Mouse (Mus musculus) kidney, adult 2 months (tissue): ENCODE measurements at regions not wholly inside any gene's neighbourhood (a gene's known extent, or its start where the extent isn't known, plus 50 kb on each side); places are given as distances from the start of the nearest gene placed in this dataset.
A peak's percentile ranks its signal among the peaks of the same experiment; 100 is the strongest.

ENCODE experiments used
- DNase-seq: peaks from one replicate; pipeline ENCODE4 v3.0.0; 2021
- H3K27ac ChIP-seq: fragments of 200-500 bp; 2 replicates; pipeline ENCODE4 v1.5.1; 2012; ENCODE audit warnings: low read depth, low read length, control low read depth, inconsistent platforms; ENCODE audit not compliant: insufficient read depth
- H3K27me3 ChIP-seq: fragments of 200-500 bp; replicated peaks from 2 replicates; pipeline ENCODE4 v1.6.1; 2012; ENCODE audit warnings: mild to moderate bottlenecking, moderate library complexity, low read length, inconsistent platforms; ENCODE audit not compliant: control insufficient read depth, insufficient read depth
- H3K36me3 ChIP-seq: fragments of 200-500 bp; 2 replicates; pipeline ENCODE4 v1.6.1; 2012; ENCODE audit warnings: mild to moderate bottlenecking, moderate library complexity, low read length, inconsistent platforms; ENCODE audit not compliant: control insufficient read depth, insufficient read depth
- H3K4me1 ChIP-seq: fragments of 200-500 bp; 2 replicates; pipeline ENCODE4 v1.6.1; 2011; ENCODE audit warnings: low read length; ENCODE audit not compliant: control insufficient read depth, insufficient read depth
- H3K4me3 ChIP-seq: fragments of 200-500 bp; 2 replicates; pipeline ENCODE4 v1.5.1; 2011; ENCODE audit warnings: mild to moderate bottlenecking, low read depth, low read length, control low read depth; ENCODE audit not compliant: insufficient read depth
- CTCF ChIP-seq: fragments of 200-500 bp; conservative IDR thresholded peaks from 2 replicates; pipeline ENCODE4 v1.5.1; 2011; ENCODE audit warnings: low read depth, mild to moderate bottlenecking, control low read depth, low read length, moderate library complexity, mixed read lengths; ENCODE audit not compliant: insufficient read depth, insufficient read length
- POLR2A ChIP-seq: fragments of 200-500 bp; IDR thresholded peaks from one replicate; pipeline ENCODE4 v1.6.1; 2011; ENCODE audit warnings: low read depth, low read length, control low read depth
- WGBS: fragments of 180-500 bp; shearing (Covaris S2); methylation state at CpG from one replicate; pipeline ENCODE4 v1.1.7; 2018; 5-methylcytosine and 5-hydroxymethylcytosine counted together

DNA sequence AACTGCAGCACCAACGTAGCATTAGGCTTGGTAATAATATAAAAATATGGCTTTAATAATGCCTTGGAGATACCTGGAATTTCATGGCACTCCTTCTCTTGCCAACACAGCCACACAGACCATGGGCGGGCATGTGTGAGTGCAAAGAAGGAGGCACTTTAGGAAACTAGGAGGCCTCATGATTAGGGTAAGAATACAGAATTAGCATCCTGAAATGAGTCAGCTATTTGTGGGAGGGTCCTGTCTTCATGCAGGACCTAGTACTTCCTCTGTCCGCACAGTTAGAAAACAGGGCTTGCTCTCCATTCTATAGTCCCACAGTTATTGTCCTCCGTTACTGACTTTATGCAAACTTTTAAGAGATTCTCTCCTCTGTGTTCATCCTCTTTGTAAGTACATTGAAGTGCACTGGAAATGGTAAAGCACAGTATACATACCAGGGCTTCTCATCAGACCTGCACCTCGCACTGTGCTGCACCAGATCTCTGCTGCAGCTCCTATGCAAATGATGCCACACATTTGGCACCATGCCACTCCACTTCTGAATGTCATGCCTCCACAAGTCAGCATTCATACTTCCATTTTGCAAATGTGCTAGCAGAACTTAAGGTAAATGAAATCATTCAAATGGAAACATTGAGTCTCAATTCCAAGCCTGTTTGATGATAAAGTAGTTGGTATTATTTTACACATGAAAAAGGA is 423.7 kb upstream of the 4930452B06Rik start:
- H3K4me3 ChIP-seq = no peak overlapping the region
- no peak overlapping the region for H3K27ac ChIP-seq
- H3K36me3 ChIP-seq = no peaks in the 10 kb centered on the region
- WGBS = 78% methylated on average over 5 of the region's 5 CpGs
- DNase-seq = no peak
- TF ChIP-seq CTCF = no peak
- TF ChIP-seq POLR2A = no peak
- no peaks in the 10 kb centered on the region for H3K4me1 ChIP-seq
- no peaks in the 10 kb centered on the region for H3K27me3 ChIP-seq

DNA sequence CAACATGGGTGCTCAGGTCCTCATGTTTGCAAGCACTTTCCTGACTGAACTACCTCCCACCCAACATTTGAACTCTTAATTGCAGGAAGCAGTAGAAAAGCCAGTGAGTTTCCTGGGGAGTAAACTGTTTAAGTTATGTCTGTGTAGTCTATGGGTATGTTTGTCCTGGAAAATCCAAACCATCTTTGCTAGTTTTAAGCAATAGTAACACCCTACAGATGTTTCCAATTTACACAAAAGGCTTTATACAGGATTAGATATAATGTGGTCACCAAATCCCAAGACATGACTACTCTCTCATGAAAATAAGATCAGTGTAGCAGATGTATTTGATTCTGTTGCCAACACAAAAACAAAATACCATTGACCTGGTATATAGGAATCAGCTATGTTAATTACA is 421.1 kb upstream of the 4930452B06Rik start:
- no peaks in the 10 kb centered on the region for H3K27me3 ChIP-seq
- TF ChIP-seq POLR2A (no peak), CTCF (no peak)
- H3K4me3 ChIP-seq = no peak overlapping the region
- H3K36me3 ChIP-seq = no peaks in the 10 kb centered on the region
- H3K4me1 ChIP-seq = no peaks in the 10 kb centered on the region
- no peak for DNase-seq
- no peak overlapping the region for H3K27ac ChIP-seq

DNA sequence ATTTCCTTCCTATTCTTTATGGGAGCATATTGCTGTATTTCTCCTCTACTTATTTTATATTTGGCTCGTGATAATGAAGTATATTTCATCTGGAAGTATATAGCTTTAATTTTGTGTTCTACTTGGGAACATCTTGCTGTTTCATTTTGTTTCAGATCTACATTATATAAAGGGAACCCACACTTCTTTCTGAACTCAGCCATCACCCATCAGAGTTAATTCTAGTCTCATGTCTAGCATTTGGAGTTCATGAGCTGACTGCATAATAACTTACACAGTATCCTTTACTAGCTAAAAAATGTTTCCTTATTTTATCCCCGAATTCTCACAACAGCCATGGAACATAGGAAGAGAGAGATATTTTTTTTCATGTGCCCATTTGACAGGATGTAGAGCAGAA is 413.6 kb upstream of the 4930452B06Rik start:
- DNase-seq = no peak
- WGBS = 66% methylated on average over 2 of the region's 2 CpGs
- Histone ChIP-seq H3K36me3 (no peaks in the 10 kb centered on the region), H3K27ac (no peak overlapping the region), H3K4me1 (no peaks in the 10 kb centered on the region), H3K4me3 (no peak overlapping the region), H3K27me3 (no peaks in the 10 kb centered on the region)
- no peak for TF ChIP-seq CTCF
- TF ChIP-seq POLR2A = no peak

DNA sequence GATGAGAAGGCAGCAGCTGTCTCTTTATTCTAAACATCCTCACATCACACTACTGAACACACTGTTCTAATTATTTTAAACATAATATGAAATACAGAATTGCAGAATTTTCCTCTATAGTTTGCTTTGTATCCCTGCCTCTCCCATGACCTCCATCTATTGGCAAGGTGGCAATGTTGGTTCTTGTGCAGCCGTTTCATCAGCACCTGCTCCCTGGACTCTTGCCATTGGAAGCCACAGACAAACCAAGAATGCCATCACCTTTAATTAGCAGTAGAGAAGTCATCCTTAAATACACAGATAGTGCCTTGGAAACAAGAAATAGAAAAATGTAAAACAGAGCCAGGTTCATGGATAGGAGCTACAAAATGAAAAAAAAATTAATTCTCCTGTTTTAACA is 413.0 kb upstream of the 4930452B06Rik start:
- no peak for TF ChIP-seq CTCF
- Histone ChIP-seq H3K27ac (no peak overlapping the region), H3K36me3 (no peaks in the 10 kb centered on the region), H3K4me1 (no peaks in the 10 kb centered on the region), H3K27me3 (no peaks in the 10 kb centered on the region), H3K4me3 (no peak overlapping the region)
- 81% methylated on average over 1 of the region's 1 CpGs for WGBS
- DNase-seq = no peak

DNA sequence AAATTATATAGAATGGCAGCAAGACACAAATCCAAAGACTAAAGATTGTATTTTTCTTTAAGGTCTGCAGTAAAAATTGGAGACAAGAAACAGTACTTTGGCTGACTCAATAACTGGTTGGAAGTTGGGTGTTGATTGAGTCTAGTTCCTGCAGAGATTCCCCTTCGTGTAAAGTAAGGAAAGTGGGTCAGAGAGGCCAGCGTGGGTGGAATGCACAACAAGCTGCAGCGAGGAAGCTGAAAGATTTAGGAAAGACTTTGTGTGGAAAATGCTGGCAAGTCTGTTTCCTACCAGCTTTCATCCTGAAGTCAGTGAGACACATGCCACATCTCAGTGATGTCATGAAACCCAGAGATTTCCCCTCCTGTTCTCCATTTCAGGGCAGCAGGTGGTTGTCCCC is 405.1 kb upstream of the 4930452B06Rik start:
- no peaks in the 10 kb centered on the region for H3K27me3 ChIP-seq
- WGBS = 67% methylated on average over 3 of the region's 3 CpGs

DNA sequence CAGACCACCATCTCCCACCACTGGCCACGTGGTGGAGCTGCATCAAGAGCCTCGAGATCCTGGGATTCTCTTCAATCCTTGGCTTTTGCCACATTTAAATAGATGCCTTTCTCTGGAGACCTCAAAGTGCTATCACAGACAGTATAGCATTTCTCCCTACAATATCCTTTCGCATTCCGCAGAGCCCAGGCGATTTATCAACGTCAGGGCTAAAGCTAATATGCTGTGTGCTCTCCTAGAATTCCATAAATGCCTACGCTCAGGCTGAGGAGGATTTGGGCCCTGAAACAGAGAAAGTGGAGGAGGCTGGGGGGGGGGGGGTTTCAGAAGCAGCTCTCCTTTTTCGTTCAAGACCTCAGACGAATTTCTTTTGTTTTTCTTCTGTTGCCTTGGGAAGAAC is 394.0 kb upstream of the 4930452B06Rik start:
- TF ChIP-seq POLR2A (no peak), CTCF (no peak)
- no peaks in the 10 kb centered on the region for H3K36me3 ChIP-seq
- WGBS = 43% methylated on average over 9 of the region's 9 CpGs
- H3K4me3 ChIP-seq = no peak overlapping the region
- no peaks in the 10 kb centered on the region for H3K27me3 ChIP-seq
- no peak for DNase-seq
- no peak overlapping the region for H3K27ac ChIP-seq
- no peaks in the 10 kb centered on the region for H3K4me1 ChIP-seq

More for the DNA sequence above, 405.1 kb upstream of the 4930452B06Rik start:
- no peaks in the 10 kb centered on the region for H3K36me3 ChIP-seq
- H3K27ac ChIP-seq = no peak overlapping the region
- H3K4me1 ChIP-seq = no peaks in the 10 kb centered on the region
- DNase-seq = no peak
- H3K4me3 ChIP-seq = no peak overlapping the region
- no peak for TF ChIP-seq POLR2A
- no peak for TF ChIP-seq CTCF

DNA sequence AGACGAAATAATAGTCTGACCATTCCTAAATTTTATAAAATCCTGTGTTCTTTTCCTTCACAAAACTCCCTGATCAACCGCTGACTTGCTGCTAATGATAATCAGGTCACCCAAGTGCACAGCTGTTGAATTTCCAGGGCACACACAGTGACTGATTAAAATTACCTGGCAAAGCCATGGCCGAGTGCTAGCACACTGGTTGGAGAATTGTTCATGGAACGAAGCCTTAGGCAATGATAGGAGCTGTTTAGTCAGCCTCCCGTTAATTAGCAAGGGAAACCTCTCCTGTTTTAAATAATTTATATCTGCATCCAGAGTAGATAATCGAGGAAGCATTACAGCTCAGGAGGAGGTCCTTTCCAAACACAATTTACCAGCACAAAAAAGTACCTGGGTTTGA is 362.8 kb upstream of the 4930452B06Rik start:
- H3K27me3 ChIP-seq = no peaks in the 10 kb centered on the region; the same call in 1 of the 2 replicates
- no peaks in the 10 kb centered on the region for H3K4me1 ChIP-seq
- no peak overlapping the region for H3K4me3 ChIP-seq
- no peak overlapping the region for H3K27ac ChIP-seq
- 48% methylated on average over 6 of the region's 6 CpGs for WGBS
- no peaks in the 10 kb centered on the region for H3K36me3 ChIP-seq
- DNase-seq = peak; percentile 2
- no peak for TF ChIP-seq CTCF
- no peak for TF ChIP-seq POLR2A
